Mouse (Mus musculus) ES-E14 (cell line): ENCODE measurements around the gene Olfr54.

Source experiments
- CHD2 ChIP-seq: IDR thresholded peaks from 2 replicates; pipeline ENCODE4 v1.6.1; 2014; ENCODE audit warnings: mild to moderate bottlenecking, low read depth, low read length, inconsistent platforms
- MAFK ChIP-seq: IDR thresholded peaks from 2 replicates; pipeline ENCODE4 v1.6.1; 2014; ENCODE audit warnings: mild to moderate bottlenecking, low read depth, low read length, inconsistent platforms; ENCODE audit not compliant: insufficient read depth
- ZC3H11A ChIP-seq: IDR thresholded peaks from 2 replicates; pipeline ENCODE4 v1.6.1; 2012; ENCODE audit warnings: low read depth, mild to moderate bottlenecking, inconsistent platforms, low read length, borderline replicate concordance
- ZNF384 ChIP-seq: IDR thresholded peaks from 2 replicates; pipeline ENCODE4 v1.6.1; 2012; ENCODE audit warnings: low read depth, low read length, inconsistent platforms

DNA sequence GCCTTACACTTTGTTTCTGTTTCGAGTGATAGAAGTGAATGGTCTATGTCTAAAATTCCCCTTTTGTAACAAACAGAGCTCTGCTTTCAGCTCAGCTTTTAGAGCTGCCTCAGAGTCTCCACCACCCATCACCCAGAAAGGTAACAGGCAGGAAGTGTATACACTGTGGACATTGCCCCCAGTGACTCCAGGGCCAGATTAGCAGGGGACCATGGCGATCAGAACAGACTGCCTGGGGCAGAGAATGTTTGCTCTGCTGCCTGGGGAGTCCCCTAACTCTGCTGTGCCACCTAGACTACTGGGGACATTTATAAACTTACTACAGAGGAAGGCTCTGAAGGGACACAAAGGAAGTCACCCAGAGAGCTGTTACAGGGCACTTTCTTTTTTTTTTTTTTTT is 2.3 kb downstream of the Olfr54 start:
- TF ChIP-seq ZNF384, result no peak
- no peak for TF ChIP-seq CHD2
- no peak for TF ChIP-seq MAFK
- no peak for TF ChIP-seq ZC3H11A
